Mouse (Mus musculus) kidney, postnatal 25 days (tissue): ENCODE measurements around the gene Dlx4.

ENCODE experiments used
- DNase-seq, 2 experiments: peaks; one replicate each; pipeline ENCODE4 v3.0.0; 2021; ENCODE audit warnings: mixed read lengths in 2 of 2

Gene Dlx4

GRCm38 (mm10) chr11:95142258-95142657 is 3.8 kb downstream of the Dlx4 start:
- no peak for DNase-seq

GRCm38 (mm10) chr11:95139871-95140270 is 6.2 kb downstream of the Dlx4 start:
- DNase-seq = no peak

GRCm38 (mm10) chr11:95137281-95137680 is 8.8 kb downstream of the Dlx4 start:
- no peak for DNase-seq

GRCm38 (mm10) chr11:95133321-95133720 is 12.7 kb downstream of the Dlx4 start:
- DNase-seq = no peak

- no peak for DNase-seq
Measured at GRCm38 (mm10) chr11:95130668-95131252, 15.3 kb downstream of the Dlx4 start.

GRCm38 (mm10) chr11:95128359-95128758 is 17.7 kb downstream of the Dlx4 start:
- DNase-seq = no peak

- DNase-seq = no peak
Measured at GRCm38 (mm10) chr11:95126272-95127245, 19.5 kb downstream of the Dlx4 start.

- no peak for DNase-seq
Measured at GRCm38 (mm10) chr11:95125366-95125948, 20.6 kb downstream of the Dlx4 start.

GRCm38 (mm10) chr11:95122100-95122489 is 24.0 kb downstream of the Dlx4 start:
- no peak for DNase-seq

- DNase-seq = no peak
Measured at GRCm38 (mm10) chr11:95121161-95122099, 24.6 kb downstream of the Dlx4 start.

- no peak for DNase-seq
Measured at GRCm38 (mm10) chr11:95120633-95121020, 25.4 kb downstream of the Dlx4 start.

- DNase-seq = peak; percentile 38 to 58
Measured at GRCm38 (mm10) chr11:95119990-95120632, 26.0 kb downstream of the Dlx4 start, which contains the start of gene Dlx3. TSS of gene Dlx3 (plus strand) at chr11:95120119.

GRCm38 (mm10) chr11:95118505-95118904 is 27.6 kb downstream of the Dlx4 start:
- DNase-seq = peak; percentile 73 to 80

- peak; percentile 74 to 83 for DNase-seq
Measured at GRCm38 (mm10) chr11:95117030-95117429, 29.0 kb downstream of the Dlx4 start.

GRCm38 (mm10) chr11:95110081-95110480 is 36.0 kb downstream of the Dlx4 start:
- DNase-seq = no peak

- DNase-seq = peak in 1 of 2 experiments; percentile 36
Measured at GRCm38 (mm10) chr11:95109000-95109399, 37.1 kb downstream of the Dlx4 start.

- DNase-seq = peak; percentile 80 to 89
Measured at GRCm38 (mm10) chr11:95106440-95107236, 39.4 kb downstream of the Dlx4 start.

- DNase-seq = peak in 1 of 2 experiments; percentile 67
Measured at GRCm38 (mm10) chr11:95105274-95105874, 40.7 kb downstream of the Dlx4 start.

GRCm38 (mm10) chr11:95104266-95104665 is 41.8 kb downstream of the Dlx4 start:
- DNase-seq = peak in 1 of 2 experiments; percentile 73

- DNase-seq = peak; percentile 55 to 62
Measured at GRCm38 (mm10) chr11:95102161-95102904, 43.7 kb downstream of the Dlx4 start.
